Mouse (Mus musculus) heart, postnatal 4 days (tissue): ENCODE measurements around the gene Zfand4. TPM values are rescaled to one million over a fixed set of nuclear protein-coding genes. Genes with fewer than 3 reads are reported as not detected.
"Not testable (repeated sequence)": the region's sequence is repeated elsewhere in the genome, so short reads cannot be mapped to it uniquely, and the experiment has no call there.

Experiments used
- DNase-seq: peaks from one replicate; pipeline ENCODE4 v3.0.0; 2021
- total RNA-seq, 2 experiments: library from RNA; stranded (reverse); gene quantifications; 2 replicates each; pipeline ENCODE4 v1.2.3; 2021

Gene Zfand4
- 1 to 10 TPM; 6.0 to 7.5 TPM for total RNA-seq

DNA sequence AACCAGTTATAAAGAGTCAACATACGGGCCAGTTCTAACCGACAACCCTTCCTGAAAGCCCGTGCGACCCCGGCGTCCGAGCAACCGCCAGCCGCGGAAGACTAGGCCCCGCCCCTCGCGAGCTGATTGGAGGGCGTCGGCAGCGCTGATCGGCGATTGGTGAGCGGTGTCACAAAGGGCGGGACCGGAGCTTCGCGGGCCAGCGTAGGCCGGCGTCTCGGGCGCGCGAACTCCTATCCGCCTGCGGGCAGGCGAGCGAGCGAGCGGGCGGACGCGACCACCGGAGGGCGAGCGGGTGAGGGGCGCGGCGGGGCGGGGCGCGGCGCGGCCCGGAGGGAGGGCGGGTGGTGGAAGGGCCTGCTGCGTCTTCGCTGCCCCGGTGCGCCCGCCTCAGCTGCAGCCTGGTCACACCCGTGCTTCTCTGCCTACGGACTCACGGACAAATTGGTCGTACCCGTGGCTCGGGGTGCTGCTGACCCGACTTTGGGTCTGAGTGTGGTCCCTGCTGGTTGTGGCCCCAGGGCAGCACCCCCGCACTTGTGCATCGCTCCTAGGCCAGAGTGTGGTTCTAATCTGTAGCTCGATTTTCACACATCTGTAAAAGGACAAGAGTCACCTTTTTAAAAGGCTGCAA, at the start of gene Zfand4:
Gene Zfand4, plus strand, starts transcription at position 205 of the 634 bp plus-strand sequence.
- DNase-seq = peak; percentile 95

DNA sequence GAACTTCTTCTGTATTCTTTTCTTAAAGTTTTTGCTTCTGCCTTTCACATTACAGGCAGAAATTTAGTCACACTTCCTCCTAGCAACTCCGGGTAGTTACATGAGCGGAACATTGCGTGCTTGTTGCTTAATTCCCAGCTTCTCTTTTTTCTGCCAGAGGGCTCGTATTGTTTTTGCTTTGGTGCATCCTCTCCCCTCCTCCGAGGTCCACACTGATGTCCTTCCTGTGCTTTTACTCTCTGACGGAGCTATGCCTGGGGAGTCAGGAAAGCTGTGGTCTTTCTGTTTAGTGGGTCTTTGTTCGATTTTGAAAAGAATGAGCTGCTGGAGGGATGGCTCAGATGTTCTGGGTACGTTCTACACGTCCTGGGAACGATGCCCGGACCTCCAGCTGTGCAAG, 36.3 kb upstream of the Zfand4 start:
- no peak for DNase-seq

DNA sequence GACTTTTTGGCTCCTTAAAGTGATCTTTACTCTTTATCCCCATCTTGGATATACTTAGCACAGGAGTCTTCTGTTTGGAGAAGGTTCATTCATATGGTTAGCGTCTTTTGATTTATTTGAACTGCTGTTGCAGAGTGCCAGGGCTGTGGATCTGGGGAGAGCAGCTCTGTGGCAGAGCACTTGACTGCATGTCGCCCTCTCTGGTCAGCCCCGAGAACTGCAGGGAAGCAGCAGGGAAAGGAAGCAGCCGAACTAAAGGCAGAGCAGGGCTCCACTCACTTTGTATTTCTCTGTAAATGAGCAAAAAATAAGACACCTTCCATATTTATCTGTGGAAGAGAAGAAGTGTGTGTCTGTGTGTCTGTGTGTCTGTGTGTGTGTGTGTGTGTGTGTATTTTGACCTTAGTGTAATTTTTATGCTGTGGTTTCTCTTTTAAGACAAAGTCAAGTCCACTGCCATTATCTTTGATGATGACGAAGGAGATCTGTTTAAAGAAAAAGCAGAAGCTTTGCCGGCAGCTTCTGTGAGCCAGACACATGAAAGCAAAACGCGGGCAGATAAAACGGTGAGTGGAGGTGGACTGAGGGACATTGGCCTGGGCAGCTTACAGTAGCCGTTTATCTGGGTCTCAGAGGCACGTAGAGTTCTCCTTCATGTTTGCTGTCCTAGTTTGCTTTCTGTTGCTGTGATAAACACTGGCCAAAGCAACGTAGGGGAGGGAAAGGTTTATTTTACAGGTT, 35.1 kb upstream of the Zfand4 start:
- DNase-seq = peak; percentile 77

DNA sequence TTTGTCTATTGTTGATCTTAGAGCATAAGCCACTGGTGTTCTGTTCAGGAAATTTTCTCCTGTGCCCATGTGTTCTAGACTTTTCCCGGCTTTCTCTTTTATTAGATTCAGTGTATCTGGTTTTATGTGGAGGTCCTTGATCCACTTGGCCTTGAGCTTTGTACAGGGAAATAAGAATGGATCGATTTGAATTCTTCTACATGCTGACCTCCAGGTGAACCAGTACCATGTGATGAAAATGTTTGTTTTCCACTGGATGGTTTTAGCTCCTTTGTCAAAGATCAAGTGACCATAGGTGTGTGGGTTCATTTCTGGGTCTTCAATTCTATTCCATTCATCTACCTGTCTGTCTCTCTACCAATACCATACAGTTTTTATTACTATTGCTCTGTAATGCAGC, 29.2 kb upstream of the Zfand4 start:
- DNase-seq = not testable (repeated sequence)

DNA sequence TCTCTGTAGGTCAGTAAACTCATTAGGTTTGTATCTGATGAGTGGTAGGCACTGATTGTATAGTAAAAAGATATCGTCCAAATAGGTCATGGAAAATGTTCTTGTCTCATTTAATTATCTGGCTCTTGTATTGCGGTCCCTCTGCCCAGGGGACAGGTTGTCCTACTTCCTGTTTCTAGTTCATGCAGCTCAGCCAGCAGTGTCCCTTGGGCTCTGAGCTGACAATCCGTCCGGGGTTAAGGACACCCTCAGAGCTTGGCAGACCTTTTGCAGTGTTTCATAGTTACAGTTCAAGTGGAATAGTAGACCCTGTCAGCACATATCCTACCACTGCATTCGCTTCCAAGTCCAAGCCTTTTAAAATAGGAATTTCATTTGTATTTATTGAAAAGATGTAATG, 28.7 kb upstream of the Zfand4 start:
- no peak for DNase-seq

DNA sequence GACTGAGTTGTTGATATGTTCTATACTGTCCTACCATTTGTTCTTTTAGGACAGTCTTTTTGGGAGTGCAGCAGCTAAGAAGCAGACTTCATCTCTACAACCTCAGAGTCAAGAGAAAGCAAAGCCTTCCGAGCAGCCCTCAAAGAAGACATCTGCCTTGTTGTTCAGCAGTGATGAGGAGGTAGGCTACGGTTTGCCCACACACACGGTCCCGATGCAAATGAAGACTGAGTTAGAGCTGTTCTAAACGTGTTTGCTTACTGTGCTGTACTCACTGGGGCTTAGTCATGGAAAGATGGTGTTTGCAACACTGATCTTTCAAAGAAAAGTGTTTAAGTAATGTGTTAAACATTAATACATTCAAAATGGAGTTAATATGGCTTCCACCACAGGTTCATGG, 25.9 kb upstream of the Zfand4 start:
- DNase-seq = no peak

DNA sequence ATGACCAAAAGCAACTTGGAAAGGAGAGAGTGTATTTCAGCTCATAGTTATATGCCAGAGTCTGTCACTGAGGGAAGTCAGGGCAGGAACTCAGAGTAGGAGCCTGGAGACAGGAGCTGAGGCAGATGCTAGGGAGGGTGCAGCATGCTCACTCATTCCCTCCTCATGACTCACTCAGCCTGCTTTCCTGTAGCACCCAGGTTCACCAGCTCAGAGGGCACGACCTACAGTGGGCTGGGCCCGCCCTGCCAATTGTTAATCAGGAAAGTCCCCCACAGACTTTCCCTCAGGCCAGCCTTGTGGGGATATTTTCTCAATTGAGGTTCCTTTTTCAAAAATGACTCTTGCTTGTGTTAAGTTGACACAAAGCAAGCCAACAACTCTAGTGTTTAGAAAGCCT, 23.7 kb upstream of the Zfand4 start:
- no peak for DNase-seq

DNA sequence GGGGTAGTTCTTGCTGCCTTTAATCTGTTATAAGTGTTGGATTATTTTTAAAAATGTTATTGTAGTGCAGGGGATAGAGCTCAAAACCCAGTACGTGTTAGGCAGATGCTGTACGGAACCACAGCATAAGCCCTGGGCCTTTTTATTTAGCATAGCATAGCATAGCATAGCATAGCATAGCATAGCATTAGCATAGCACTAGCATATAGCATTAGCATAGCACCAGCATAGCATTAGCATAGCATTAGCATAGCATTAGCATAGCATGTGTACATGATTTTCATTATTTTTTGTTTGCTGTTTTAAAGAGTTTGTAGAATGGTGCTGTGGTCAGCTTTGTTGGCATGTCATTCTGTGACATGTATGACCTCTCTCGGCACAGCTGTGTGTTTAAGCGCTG, 4.4 kb upstream of the Zfand4 start:
- DNase-seq = no peak

DNA sequence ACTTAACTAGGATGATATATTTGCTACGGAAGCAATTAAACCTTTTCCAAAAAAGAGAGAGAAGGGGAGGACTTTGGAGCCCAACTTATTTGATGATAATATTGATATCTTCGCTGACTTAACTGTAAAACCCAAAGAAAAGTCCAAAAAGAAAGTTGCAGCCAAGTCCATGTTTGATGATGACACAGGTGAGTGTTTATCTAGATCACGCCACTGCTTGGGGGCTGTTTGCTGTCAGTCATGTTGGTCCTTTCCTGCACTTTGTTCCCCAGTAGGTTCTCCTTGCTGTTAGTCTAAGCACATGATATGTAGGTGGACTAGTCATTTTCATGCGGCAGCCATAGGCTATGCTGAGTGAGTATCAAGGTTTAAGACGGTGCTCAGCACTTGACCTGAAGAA, 3.5 kb upstream of the Zfand4 start:
- DNase-seq = no peak

DNA sequence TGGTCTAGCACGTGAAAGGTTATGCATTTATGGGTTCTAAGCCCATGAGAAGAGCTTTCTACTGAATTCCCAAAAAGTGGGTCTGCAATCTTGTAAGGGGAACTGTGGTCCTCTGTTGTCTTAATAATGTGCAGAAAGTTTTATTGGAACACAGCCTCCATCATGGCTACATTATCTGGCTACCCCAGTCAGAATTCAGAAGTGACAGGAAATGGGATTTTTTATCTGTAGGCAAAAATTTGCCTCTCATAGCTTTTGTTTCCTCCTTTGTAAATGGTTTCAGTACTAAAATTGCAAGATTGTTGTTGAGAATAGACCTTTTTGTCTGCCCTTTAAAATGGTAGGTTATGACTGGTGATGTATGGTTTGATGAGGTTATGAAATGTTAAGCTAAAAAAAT, 1.2 kb upstream of the Zfand4 start:
- no peak for DNase-seq

DNA sequence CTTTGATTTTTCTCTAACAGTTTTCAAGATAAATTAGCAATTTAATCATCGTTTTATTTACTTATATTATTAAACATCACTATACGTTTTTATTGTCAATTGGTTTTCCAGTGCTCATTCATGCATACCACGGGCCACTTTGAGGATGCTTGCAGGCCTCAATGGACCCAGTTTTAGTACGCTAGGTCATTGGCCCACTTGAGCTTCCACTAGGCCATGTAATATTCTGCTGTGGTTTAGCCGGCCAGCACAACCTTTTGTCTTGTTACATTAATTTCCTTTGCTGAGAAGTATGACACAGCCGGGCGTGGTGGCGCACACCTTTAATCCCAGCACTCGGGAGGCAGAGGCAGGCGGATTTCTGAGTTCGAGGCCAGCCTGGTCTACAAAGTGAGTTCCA, 814 bp downstream of the Zfand4 start:
- DNase-seq = no peak

DNA sequence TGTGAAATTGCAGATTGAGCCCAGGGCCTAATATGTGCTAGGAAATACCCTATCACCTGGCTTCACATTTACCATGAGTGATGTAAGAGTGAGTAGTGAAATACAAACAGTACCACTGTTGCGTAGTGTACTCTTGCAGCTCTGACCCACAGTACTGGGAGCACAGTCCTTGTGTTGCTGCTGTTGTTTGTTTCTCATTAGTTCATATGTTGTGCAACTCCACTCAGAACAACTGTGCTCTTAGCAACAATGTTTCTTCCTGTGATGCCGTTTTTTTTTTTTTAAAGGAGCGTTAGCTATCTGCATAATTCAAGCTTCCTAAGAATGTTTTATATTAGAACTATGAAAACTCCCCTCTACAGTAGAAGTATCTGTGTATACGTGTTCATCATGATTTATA, 1.6 kb downstream of the Zfand4 start:
- no peak for DNase-seq

DNA sequence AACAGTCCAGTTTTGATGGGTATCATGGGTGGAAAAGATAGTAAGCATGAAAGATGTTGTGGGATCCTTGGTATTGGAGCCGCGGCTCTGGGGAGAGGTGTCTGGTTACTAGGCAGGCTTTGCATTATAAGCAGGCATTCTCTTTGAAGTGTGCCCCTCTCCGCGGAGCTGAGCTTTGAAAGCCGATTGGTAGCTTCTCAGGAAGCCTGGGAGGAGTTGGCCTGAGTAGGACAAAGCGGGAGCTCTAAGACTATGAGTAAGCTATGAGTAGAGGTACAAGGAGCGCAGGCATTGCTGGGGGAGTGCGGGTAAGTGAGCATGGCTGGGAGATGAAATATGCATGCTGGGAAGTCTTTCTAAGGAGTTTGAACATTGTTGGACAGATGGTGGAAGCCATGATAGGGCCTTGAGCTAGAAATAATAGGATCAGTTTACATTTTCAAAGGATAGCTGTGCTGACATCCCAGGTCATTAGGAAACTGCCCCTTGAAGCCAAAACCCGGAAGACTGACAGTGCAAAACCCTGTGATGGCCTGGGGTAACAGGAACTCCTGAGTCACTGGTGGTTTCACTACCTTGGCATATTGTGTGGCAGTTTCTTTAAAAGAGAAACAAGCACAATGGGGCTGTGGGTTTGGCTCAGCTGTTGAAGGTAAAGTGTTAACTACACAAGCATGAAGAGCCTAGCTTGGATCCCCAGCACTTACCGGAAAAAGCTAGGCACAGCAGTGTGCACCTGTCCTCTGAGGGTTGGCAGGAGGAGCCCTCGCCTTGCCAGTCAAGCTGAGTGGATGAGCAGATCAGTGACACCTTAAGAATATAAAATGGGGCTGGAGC, 2.5 kb downstream of the Zfand4 start:
- no peak for DNase-seq

DNA sequence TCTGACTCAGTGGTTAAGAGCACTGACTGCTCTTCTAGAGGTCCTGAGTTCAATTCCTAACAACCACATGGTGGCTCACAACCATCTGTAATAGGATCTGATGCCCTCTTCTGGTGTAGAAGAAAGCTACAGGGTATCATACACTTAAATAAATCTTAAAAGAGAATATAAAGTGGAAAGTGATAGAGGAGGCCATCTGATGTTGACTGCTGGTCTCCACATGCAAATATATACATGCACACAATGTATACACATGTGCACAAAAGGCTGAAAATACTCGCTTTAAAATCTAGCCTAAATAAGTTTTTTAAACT, 3.0 kb downstream of the Zfand4 start:
- DNase-seq = no peak

DNA sequence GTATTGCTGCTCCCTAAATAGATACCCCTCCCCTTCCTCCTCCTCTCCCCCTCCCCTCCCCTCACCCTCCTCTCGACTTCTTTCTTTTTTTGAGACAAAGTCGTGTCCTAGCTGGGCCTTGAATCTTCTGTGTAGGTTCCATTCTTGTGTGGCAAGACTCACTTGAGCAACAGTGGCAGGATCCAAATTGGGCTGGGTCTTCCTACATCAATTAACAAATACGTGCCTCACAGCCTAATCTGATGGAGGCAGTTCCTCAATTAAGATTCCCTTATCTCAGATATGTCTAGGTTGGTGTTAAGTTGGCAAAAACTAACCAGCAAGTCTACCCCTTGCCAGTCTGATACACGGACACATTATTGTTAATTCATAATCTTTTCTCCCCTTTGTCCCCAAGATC, 11.7 kb downstream of the Zfand4 start:
- no peak for DNase-seq

DNA sequence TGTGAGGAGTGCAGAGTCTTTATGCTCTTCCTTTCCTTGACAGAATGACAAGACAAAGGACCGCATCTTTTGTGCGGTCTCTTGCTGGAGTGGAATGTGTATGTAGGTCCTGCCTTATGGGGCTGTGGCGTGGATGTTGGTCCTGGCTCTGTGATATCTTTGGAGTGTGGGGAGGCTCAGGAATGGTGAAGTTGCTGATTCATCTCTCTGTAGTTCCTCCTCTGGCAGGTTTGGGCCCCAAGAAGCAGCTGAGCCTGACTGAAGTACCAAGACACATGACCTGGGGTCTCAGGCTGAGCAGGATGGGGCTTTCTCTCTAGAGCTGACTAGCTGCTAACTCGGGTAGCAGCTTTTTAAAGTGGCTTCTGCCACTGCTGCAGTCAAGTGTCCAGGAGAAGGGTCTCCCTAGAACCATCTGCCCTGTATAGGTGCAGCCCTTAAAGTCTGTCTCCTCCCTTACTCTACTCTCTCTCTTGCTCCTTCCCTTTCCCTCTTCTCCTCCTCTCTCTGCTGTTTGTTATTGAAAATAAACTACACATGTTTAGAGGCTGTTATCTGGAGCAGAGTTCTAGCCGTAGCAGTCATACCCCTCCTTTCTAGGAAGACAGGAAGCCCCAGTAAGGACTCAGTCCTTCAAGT, 14.8 kb downstream of the Zfand4 start:
- no peak for DNase-seq

DNA sequence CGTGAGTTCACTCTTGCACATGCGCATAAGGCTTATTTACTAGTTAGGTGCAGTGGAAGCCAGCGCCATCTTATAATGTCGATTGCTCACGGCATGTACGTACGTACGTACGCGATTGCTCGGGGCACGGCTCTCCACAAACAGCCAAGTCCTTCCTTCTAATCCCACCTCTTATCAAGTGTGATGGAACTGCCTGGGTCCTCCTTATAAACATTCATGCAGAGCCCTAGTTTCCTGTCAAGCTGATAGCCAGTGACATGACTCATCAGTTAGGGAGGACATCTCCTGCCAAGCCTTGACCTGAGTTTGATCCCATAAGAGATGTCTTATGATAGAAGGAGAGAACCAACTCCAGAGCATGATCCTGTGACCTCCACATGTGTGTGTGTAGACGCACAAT, 17.0 kb downstream of the Zfand4 start:
- no peak for DNase-seq

DNA sequence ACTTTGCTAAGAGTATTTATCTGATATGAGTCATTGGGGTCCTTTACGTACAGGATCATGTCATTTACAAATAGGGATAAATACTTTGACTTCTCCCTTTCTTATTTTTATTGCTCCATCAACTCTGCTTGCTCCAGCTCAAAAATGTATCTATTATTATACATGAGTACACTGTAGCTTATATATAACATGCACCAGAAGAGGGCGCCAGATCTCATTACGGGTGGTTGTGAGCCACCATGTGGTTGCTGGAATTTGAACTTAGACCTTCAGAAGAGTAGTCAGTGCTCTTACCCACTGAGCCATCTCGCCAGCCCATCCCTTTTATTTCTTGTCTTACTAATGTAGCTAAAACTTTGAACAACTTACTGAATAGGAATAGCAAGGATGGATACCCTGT, 18.5 kb downstream of the Zfand4 start:
- DNase-seq = no peak

DNA sequence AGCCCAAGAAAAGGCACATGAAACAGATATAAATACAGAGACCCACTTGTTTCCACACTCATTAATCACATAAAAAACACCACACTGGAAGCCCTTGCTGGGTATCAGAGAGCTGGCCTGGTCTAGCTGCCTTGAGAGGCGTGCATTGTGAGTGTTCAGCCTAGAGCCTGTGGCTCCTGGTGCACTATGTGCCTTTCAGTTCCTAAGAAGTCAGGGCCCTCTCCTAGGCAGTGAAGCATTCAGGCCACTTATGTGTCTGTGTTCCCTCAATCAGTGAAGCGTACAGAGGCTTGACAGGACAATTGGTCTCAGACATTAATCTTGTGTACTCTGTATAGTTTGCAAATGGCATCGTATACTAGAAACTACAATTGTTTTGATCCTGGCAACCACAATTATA, 19.3 kb downstream of the Zfand4 start:
- no peak for DNase-seq

DNA sequence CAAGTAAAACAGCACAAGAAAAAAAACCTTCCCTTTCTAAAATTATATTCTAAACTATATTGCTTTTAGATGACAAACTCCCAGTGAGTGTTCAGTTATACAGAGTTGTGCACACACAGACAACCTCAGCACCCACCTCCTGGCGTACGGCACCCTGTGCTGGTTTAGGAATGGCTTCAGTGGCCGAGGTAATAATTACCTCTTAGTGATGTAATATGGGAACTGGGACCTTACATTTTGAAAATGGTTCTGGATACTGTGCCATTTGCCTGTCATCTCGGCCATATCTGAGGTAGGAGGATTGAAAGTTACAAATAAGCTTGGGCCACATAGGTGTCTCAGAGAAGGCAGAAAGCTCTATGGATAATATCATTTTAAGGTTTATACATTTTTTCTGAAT, 22.3 kb downstream of the Zfand4 start:
- no peak for DNase-seq

DNA sequence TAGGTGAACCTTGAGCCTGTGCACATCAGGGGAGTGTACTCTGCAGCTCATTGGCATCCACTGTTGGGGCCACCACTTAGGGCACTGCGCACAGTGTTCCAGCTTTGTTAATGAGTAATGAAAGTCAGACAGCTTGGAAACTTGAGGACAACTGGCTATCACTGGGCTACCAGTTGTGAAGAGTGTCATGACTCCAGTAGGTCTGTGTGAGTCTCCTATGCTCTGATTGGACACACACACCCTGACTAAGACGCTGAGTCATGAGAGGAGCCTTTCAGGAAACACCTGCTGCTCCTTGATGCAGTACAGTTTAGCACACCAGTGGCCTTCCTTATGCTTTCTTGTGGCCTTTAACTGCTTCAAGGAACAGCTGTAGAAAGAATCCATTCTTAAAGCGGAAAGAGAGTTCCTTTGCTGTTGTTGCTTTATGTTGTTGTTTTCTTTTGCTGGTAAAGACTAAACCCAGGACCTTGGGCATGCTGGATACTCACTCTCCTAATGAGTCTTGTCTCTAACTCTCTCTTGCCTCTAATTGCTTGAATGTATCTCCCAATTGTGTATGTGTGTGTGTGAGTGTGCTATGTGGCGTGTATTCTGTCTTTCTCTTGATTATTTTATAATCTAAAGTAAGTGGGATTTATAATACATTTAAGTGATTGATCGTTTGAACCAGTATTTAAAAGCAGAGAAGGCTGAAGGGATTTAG, 23.0 kb downstream of the Zfand4 start:
- DNase-seq = no peak

DNA sequence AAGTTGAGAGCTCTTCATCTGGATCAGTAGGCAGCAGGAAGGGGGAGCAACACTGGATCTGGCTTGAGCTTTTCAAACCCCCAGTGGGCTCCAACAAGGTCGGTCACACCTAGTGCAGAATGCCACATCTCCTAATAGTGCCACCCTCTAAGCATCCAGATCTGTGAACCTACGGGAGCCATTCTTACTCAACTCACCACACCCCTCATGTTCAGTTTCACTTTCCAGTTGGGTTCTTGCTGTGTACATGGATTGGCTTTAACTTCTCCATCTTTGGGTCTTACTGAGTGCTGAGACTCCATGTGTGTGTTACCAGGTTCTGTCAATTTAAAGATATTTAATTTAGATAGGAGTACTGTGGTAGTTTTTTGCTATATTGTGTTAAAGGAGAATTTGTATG, 47.4 kb downstream of the Zfand4 start:
- no peak for DNase-seq

DNA sequence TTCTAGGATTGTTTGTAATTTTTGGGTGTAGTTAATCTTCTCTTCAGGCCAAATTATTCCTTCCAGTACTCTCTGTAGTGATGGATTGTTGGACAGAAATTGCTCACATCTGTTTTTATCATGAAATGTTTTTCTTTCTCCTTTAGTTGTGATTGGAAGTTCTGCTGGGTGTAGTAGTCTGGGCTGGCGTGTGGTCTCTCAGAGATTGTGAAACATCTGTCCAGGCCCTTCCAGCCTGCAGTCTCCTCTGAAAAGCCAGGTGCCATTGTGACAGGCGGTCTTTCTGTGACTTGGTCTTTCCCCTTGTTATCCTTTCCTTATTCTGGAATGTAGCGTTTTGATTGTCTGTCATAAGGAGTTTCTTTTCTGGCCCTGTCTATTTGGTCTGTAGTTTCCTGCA, 55.2 kb downstream of the Zfand4 start:
- DNase-seq = no peak
